Mouse (Mus musculus) bone marrow macrophage, adult 2 months (primary cell): ENCODE measurements around the gene Cd27.
A peak's percentile ranks its signal among the peaks of the same experiment; 100 is the strongest.

Source experiments
- CTCF ChIP-seq: IDR thresholded peaks from 2 replicates; pipeline ENCODE4 v1.5.1; 2012; ENCODE audit warnings: low read depth, mild to moderate bottlenecking, low read length, moderate library complexity
- POLR2A ChIP-seq: IDR thresholded peaks from 2 replicates; pipeline ENCODE4 v1.6.1; 2012; ENCODE audit warnings: mild to moderate bottlenecking, low read depth, low read length, borderline replicate concordance

DNA sequence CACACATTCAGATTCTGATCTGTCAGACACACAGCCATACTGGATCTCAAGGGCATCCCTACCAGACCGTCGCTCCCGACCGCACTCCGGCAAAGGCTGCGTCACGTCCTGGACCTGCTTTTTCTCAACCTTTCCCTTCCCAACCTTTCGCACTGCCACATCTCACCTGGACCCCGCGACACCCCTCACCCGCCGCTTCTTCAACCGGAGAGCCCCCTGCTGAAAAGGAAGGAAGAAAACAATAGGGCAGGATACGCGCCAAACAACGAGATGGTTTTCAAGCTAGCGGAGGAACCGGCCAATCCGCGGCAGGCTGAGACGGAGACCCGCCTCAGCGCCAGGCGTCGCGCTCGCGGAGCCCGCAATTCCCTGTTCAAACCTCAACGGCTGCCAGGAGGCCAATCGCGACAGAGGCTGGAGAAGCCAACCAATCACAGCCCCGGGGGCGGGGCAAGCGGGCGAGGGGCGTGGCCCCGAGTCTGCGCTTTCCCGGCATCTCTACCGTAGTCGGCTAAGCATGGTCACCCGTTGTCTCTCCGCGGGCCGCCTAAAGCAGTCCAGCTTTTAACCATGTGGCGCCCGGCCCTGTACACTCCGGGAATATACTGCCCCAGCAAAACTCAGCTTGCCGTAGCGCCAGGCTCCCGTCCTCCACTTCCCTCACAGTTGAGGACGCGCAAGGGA lies 45.3 kb downstream of the Cd27 start, which contains the start of the genes Ncapd2 and Mrpl51:
- TF ChIP-seq POLR2A (0 out of 2 replicates have a peak, but pooled peaks have one; percentile 50), CTCF (no peak)
